Mouse (Mus musculus): ENCODE data around the gene Isca2. TPM values are rescaled to one million over a fixed set of nuclear protein-coding genes. Genes with fewer than 3 reads are reported as not detected.

Gene Isca2
- polyA plus RNA-seq, 1 experiment from 2014 or later = 163 TPM

DNA sequence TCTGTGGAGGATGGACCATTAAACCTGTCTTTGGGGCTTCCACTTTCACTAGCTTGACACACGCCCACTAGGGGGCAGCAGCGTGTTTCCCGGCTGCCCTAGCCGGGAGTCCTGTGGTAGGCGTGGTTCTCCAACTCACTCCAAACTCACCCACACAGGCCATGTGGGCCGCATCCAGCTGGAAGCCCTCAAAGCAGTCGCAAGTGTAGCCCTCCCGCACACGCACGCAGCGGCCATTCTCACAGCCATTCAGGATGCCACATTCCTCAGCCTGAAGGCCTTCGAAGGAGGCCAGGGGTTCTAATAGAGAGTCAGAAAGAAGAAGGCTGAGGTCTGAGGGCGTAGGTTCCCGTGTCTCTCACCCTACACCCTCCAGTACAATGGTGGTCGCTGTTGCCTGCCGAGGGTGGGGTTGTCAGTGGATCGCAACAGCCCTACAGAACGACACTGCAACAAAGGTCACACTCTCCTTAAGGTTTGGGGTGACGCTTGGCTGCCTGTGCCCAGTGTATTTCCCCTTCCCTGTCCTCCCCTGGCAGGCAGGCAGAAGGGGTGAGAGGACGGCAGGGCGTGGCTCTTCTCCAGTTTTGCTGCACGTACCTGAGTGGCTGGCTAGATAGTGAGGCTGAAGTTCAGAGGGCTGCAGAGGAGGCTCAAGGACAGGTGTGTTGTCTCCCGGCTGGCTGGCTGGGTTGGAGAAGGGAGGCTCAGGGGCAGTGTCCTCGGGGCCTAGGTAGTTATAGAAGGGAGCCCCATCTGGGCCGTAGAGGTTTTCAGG is 11.7 kb downstream of the Isca2 start:
- Histone ChIP-seq H3K4me1 (ENCODE audit: control insufficient read depth, insufficient read depth, low read length) (no peaks in the 10 kb centered on the region), H3K27ac (ENCODE audit: low read depth, low read length) (no peak overlapping the region), H3K9ac (ENCODE audit: low read length) (no peak overlapping the region), H3K36me3 (ENCODE audit: control insufficient read depth, insufficient read depth, low read length) (no peaks in the 10 kb centered on the region), H3K9me3 (replicated peaks; ENCODE audit: control insufficient read depth, low read length) (no peaks in the 10 kb centered on the region), H3K27me3 (replicated peaks; ENCODE audit: control insufficient read depth, insufficient read depth, low read length) (no peaks in the 10 kb centered on the region), H3K4me3 (ENCODE audit: low read depth, low read length) (no peak overlapping the region), H3K4me2 (ENCODE audit: low read length) (0 out of 2 replicates have a peak overlapping the region, but pooled peaks have one; percentile 14)
- ATAC-seq = peak; percentile 72
- DNase-seq (ENCODE audit: low spot score) = peak; percentile 92
- WGBS = 35% methylated on average over 25 of the region's 25 CpGs

DNA sequence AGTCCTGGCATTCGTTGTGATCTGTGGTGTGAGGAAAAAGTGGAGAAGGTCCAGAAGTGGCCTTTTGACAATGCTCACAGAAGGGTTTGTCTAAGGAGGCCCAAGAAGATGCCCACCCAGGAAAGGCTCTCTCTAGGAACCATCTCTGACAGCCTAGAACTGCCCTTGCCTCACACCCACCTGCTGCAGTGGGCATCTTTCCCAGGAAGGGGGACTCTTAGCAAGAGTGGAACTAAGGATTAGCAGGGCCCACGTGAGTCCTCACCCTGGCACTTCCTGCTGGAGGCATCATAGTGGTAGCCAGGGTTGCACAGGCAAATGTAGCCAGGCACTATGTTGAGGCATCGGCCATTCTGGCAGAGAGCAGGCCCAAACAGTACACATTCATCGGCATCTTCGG is 13.0 kb downstream of the Isca2 start:
- no peaks in the 10 kb centered on the region for H3K4me1 ChIP-seq (ENCODE audit: control insufficient read depth, insufficient read depth, low read length)
- no peaks in the 10 kb centered on the region for H3K27me3 ChIP-seq (replicated peaks; ENCODE audit: control insufficient read depth, insufficient read depth, low read length)
- H3K36me3 ChIP-seq (ENCODE audit: control insufficient read depth, insufficient read depth, low read length) = no peaks in the 10 kb centered on the region
- no peak overlapping the region for H3K4me2 ChIP-seq (ENCODE audit: low read length)
- ATAC-seq = no peak
- 62% methylated on average over 5 of the region's 5 CpGs for WGBS
- H3K9me3 ChIP-seq (replicated peaks; ENCODE audit: control insufficient read depth, low read length) = no peaks in the 10 kb centered on the region
- no peak overlapping the region for H3K4me3 ChIP-seq (ENCODE audit: low read depth, low read length)
- DNase-seq (ENCODE audit: low spot score) = no peak
- H3K27ac ChIP-seq (ENCODE audit: low read depth, low read length) = no peak overlapping the region
- no peak overlapping the region for H3K9ac ChIP-seq (ENCODE audit: low read length)

DNA sequence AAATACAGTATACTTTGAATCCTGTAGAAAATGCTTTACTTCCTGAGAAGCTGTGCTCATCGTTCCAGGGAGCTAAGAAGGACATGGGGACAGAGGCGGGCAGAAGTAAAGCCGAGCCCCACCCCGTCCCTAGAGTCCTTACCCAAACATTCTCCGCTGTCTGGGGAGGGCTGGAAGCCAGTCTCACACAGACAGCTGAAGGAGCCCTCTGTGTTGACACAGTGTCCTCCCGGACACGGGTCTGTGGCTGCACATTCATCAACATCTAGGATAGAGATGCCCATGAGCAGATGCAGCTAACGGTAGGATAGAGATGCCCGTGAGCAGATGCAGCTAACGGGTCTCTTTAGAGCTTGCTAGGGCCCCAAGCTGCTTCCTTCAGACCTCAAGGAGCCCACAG is 17.8 kb downstream of the Isca2 start:
- no peak overlapping the region for H3K4me3 ChIP-seq (ENCODE audit: low read depth, low read length)
- no peaks in the 10 kb centered on the region for H3K27me3 ChIP-seq (replicated peaks; ENCODE audit: control insufficient read depth, insufficient read depth, low read length)
- H3K27ac ChIP-seq (ENCODE audit: low read depth, low read length) = no peak overlapping the region
- H3K4me1 ChIP-seq (ENCODE audit: control insufficient read depth, insufficient read depth, low read length) = no peaks in the 10 kb centered on the region
- H3K4me2 ChIP-seq (ENCODE audit: low read length) = no peak overlapping the region
- no peak for DNase-seq (ENCODE audit: low spot score)
- H3K9ac ChIP-seq (ENCODE audit: low read length) = no peak overlapping the region
- no peak for ATAC-seq
- H3K9me3 ChIP-seq (replicated peaks; ENCODE audit: control insufficient read depth, low read length) = no peaks in the 10 kb centered on the region
- no peaks in the 10 kb centered on the region for H3K36me3 ChIP-seq (ENCODE audit: control insufficient read depth, insufficient read depth, low read length)
- WGBS = 76% methylated on average over 10 of the region's 10 CpGs

DNA sequence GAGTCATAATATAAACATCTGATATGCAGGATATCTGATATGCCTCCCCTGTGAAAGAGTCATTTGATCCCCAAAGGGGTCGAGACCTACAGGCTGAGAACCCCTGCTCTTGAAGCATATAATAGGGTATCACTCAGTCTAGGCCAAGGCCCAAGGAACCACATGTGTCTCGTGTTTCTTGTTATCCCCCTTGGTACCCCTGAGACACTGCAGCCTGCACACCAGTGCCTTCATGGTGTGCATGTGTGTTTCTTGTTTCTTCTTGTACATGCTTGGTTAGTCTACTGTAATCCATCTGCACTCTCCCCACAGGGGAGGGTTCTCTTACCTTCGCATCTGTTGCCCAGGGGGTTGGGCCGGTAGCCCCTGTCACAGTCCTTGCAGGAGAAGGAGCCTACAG is 19.6 kb downstream of the Isca2 start:
- ATAC-seq (no peak), DNase-seq (ENCODE audit: low spot score) (no peak)
- Histone ChIP-seq H3K4me1 (ENCODE audit: control insufficient read depth, insufficient read depth, low read length) (no peaks in the 10 kb centered on the region), H3K4me3 (ENCODE audit: low read depth, low read length) (no peak overlapping the region), H3K4me2 (ENCODE audit: low read length) (no peak overlapping the region), H3K9ac (ENCODE audit: low read length) (no peak overlapping the region), H3K27me3 (replicated peaks; ENCODE audit: control insufficient read depth, insufficient read depth, low read length) (no peaks in the 10 kb centered on the region), H3K27ac (ENCODE audit: low read depth, low read length) (no peak overlapping the region), H3K36me3 (ENCODE audit: control insufficient read depth, insufficient read depth, low read length) (no peaks in the 10 kb centered on the region), H3K9me3 (replicated peaks; ENCODE audit: control insufficient read depth, low read length) (no peaks in the 10 kb centered on the region)
- 81% methylated on average over 4 of the region's 4 CpGs for WGBS

DNA sequence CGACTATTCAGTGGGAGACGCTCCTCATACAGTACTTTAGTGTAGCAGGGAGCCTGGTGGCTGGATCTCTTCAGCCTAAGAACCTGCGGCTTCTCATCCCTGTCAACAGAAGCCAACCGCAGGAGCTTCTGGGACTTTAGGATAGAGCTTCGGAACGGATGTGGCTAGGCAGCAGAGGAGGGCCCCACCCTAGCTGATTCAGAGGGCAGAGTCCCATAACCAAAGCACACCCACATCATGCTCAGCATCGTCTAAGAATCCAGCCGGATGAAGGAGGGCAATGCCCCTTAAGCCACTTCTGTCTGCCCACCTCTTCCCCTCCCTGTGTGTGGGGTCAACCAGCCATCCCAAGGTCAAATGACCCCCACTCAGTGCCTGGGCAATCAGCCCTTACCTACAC is 21.6 kb downstream of the Isca2 start:
- no peak for ATAC-seq
- 93% methylated on average over 8 of the region's 8 CpGs for WGBS

DNA sequence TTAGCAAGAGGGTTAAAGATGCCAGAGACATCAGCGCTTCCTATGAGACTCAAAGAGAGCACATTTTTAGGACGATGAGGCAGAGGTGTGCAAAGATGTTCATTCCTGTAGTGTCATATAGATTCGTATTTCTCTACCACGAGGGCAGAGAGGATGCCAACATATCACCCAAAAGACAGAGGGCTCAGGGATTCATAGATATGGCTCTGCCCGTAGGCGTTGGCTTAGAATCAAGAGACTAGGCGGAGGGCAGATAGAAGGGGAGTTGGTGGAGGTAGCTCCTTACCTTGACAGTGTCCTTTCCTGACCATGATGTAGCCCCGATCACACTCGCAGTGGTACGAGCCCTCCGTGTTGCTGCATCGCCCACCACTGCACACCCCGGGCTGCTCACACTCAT is 26.0 kb downstream of the Isca2 start:
- Histone ChIP-seq H3K27me3 (replicated peaks; ENCODE audit: control insufficient read depth, insufficient read depth, low read length) (no peaks in the 10 kb centered on the region), H3K4me3 (ENCODE audit: low read depth, low read length) (no peak overlapping the region), H3K9me3 (replicated peaks; ENCODE audit: control insufficient read depth, low read length) (no peaks in the 10 kb centered on the region), H3K9ac (ENCODE audit: low read length) (no peak overlapping the region), H3K4me2 (ENCODE audit: low read length) (no peak overlapping the region), H3K36me3 (ENCODE audit: control insufficient read depth, insufficient read depth, low read length) (no peaks in the 10 kb centered on the region), H3K4me1 (ENCODE audit: control insufficient read depth, insufficient read depth, low read length) (no peaks in the 10 kb centered on the region), H3K27ac (ENCODE audit: low read depth, low read length) (no peak overlapping the region)
- DNase-seq (ENCODE audit: low spot score) (no peak), ATAC-seq (no peak)
- WGBS = 94% methylated on average over 13 of the region's 13 CpGs

More for the DNA sequence above, 21.6 kb downstream of the Isca2 start:
- H3K36me3 ChIP-seq (ENCODE audit: control insufficient read depth, insufficient read depth, low read length) = no peaks in the 10 kb centered on the region
- no peak overlapping the region for H3K9ac ChIP-seq (ENCODE audit: low read length)
- no peaks in the 10 kb centered on the region for H3K4me1 ChIP-seq (ENCODE audit: control insufficient read depth, insufficient read depth, low read length)
- H3K9me3 ChIP-seq (replicated peaks; ENCODE audit: control insufficient read depth, low read length) = no peaks in the 10 kb centered on the region
- no peak overlapping the region for H3K4me3 ChIP-seq (ENCODE audit: low read depth, low read length)
- no peak overlapping the region for H3K27ac ChIP-seq (ENCODE audit: low read depth, low read length)
- H3K4me2 ChIP-seq (ENCODE audit: low read length) = no peak overlapping the region
- DNase-seq (ENCODE audit: low spot score) = no peak
- H3K27me3 ChIP-seq (replicated peaks; ENCODE audit: control insufficient read depth, insufficient read depth, low read length) = no peaks in the 10 kb centered on the region

DNA sequence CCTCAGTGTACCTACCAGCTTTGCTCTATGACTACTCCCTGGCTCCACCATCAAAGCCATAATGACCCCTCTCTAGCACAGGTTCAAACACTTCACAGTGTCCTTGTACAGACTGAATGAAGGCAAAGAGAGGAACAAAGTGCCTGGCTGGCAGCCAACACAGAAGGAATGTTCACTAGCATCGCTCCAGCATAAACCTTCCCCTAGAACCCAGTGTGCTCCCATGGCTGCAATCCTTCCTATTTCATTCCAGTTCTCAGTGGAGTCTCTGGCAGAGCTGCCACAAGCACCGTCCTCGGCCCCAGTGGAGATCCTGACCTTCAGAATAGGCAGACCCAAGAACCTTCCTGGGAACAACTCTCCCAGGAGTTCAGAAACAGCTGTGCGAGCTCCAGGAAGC is 27.4 kb downstream of the Isca2 start:
- no peak overlapping the region for H3K4me2 ChIP-seq (ENCODE audit: low read length)
- H3K27me3 ChIP-seq (replicated peaks; ENCODE audit: control insufficient read depth, insufficient read depth, low read length) = no peaks in the 10 kb centered on the region
- WGBS = 72% methylated on average over 4 of the region's 4 CpGs
- H3K4me3 ChIP-seq (ENCODE audit: low read depth, low read length) = no peak overlapping the region
- H3K4me1 ChIP-seq (ENCODE audit: control insufficient read depth, insufficient read depth, low read length) = no peaks in the 10 kb centered on the region
- no peaks in the 10 kb centered on the region for H3K9me3 ChIP-seq (replicated peaks; ENCODE audit: control insufficient read depth, low read length)
- no peak for ATAC-seq
- no peak overlapping the region for H3K27ac ChIP-seq (ENCODE audit: low read depth, low read length)
- H3K9ac ChIP-seq (ENCODE audit: low read length) = no peak overlapping the region
- no peaks in the 10 kb centered on the region for H3K36me3 ChIP-seq (ENCODE audit: control insufficient read depth, insufficient read depth, low read length)
- DNase-seq (ENCODE audit: low spot score) = peak; percentile 13

DNA sequence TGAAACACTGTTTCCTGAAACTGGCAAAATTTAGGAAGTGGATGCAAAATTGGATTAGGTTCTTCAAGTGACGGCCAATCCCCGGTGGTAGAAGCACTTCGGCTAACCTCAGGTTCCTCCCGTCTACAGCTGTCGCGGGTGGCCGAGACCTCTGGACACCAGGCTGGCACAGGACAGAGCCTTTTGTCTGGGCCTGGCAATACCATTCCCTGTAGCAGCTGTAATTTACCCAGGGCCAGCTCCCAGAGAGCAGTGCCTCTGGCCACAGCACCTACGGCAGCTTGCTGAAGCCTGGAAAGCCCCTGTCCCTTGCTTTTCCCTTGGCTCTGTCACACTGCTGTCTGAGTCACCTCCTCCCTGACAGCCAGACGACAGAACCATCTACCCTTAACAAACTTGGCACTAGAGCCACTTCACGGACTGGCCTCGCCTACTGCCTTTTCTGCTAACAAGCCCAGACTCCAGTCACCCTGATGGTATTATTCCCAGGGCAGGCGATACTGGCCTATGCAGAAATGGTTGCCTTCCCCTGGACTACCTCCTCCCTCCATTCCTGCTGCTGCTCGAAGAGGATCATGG is 28.6 kb downstream of the Isca2 start:
- 89% methylated on average over 13 of the region's 13 CpGs for WGBS
- DNase-seq (ENCODE audit: low spot score) (no peak), ATAC-seq (no peak)

DNA sequence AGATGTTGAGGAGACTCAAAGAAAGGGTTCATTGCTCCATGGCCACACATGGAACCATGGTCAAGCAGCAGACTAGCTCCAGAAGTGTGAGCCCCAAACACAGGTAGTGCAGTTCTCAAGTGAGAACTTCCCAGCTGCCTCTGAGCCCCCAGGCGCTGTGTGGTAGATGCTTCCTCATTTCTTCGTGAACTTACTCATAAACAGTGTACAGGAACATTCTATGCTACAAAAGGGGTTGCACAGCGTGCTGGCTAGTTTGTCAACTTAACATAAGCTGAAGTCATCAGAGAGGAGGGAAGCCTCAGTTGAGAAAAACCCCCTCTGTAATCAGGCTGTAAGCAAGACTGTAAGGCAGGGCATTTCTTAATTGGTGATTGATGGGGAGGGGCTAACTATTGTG is 29.6 kb downstream of the Isca2 start:
- no peak overlapping the region for H3K4me2 ChIP-seq (ENCODE audit: low read length)
- ATAC-seq = no peak
- no peak for DNase-seq (ENCODE audit: low spot score)

More for the DNA sequence above, 28.6 kb downstream of the Isca2 start:
- Histone ChIP-seq H3K4me2 (ENCODE audit: low read length) (no peak overlapping the region), H3K9ac (ENCODE audit: low read length) (no peak overlapping the region), H3K36me3 (ENCODE audit: control insufficient read depth, insufficient read depth, low read length) (no peaks in the 10 kb centered on the region), H3K27me3 (replicated peaks; ENCODE audit: control insufficient read depth, insufficient read depth, low read length) (no peaks in the 10 kb centered on the region), H3K9me3 (replicated peaks; ENCODE audit: control insufficient read depth, low read length) (no peaks in the 10 kb centered on the region), H3K27ac (ENCODE audit: low read depth, low read length) (no peak overlapping the region), H3K4me3 (ENCODE audit: low read depth, low read length) (no peak overlapping the region), H3K4me1 (ENCODE audit: control insufficient read depth, insufficient read depth, low read length) (no peaks in the 10 kb centered on the region)

More for the DNA sequence above, 29.6 kb downstream of the Isca2 start:
- Histone ChIP-seq H3K27me3 (replicated peaks; ENCODE audit: control insufficient read depth, insufficient read depth, low read length) (no peaks in the 10 kb centered on the region), H3K4me1 (ENCODE audit: control insufficient read depth, insufficient read depth, low read length) (no peaks in the 10 kb centered on the region), H3K9ac (ENCODE audit: low read length) (no peak overlapping the region), H3K9me3 (replicated peaks; ENCODE audit: control insufficient read depth, low read length) (no peaks in the 10 kb centered on the region), H3K27ac (ENCODE audit: low read depth, low read length) (no peak overlapping the region), H3K4me3 (ENCODE audit: low read depth, low read length) (no peak overlapping the region), H3K36me3 (ENCODE audit: control insufficient read depth, insufficient read depth, low read length) (no peaks in the 10 kb centered on the region)
- WGBS = 81% methylated on average over 3 of the region's 3 CpGs

All from forebrain, embryonic 14.5 days (tissue).